In the genomic region with DNA sequence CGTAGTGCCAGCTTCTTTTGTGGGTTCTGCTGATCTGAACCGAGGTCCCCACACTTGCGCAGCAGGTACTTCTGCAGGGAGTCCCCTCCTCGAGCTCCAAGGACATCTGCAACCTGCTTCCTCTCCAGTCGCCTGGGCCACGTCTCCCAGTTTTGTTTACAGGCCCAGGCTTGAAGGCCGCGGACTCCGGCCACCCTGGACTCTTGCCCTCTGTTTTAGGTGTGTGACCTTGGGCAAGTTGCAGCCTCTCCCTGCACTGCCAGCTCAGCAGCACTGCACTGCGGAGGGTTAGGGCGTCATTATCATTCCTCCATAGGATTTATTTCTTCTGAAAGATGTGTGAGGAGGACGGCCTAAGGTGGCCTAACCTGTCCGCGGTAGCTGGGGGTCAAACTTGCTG, we compare ENCODE assay signal across 9 mouse cellular contexts. TPM values are rescaled to one million over a fixed set of nuclear protein-coding genes. Genes with fewer than 3 reads are reported as not detected.
A peak's percentile ranks its signal among the peaks of the same experiment; 100 is the strongest.
DNase-seq lines count a peak whose midpoint lies in the region; ATAC-seq and TF ChIP-seq lines count a peak whose summit lies in the region.
"Had no signal": no experiment of that assay in that cellular context is flagged by ENCODE, and none has a peak within 500 bp of the region (broad histone marks: within the 10 kb centered on the region; RNA-seq: fewer than 3 reads in every experiment).

No protein-coding gene starts in this region.

- H3K4me3 ChIP-seq in heart, embryonic 12.5 days, result no peak overlapping the region
- peak overlapping the region; percentile 64 for H3K4me3 ChIP-seq in ES-Bruce4 (ENCODE audit: low read depth, low read length)
- no peak overlapping the region for H3K4me3 ChIP-seq in embryonic facial prominence, embryonic 15.5 days (replicated peaks)
- no peak overlapping the region for H3K4me3 ChIP-seq in limb, embryonic 12.5 days (replicated peaks)
- no peak overlapping the region for H3K4me3 ChIP-seq in cerebellum, adult 2 months (replicated peaks; ENCODE audit: insufficient read depth, low read depth, low read length)
- H3K4me3 ChIP-seq: megakaryocyte, embryonic 14.5 days had no signal

- no peak for ATAC-seq in heart, embryonic 12.5 days (ENCODE audit: insufficient number of reproducible peaks, low FRiP score)
- no peak for ATAC-seq in embryonic facial prominence, embryonic 15.5 days (ENCODE audit: insufficient number of reproducible peaks, low FRiP score, low TSS enrichment, low read depth)
- no peak for ATAC-seq in limb, embryonic 12.5 days (ENCODE audit: insufficient number of reproducible peaks, insufficient read depth, low FRiP score, low TSS enrichment, low read depth)

- TF ChIP-seq EP300 in ES-Bruce4 (IDR thresholded peaks at IDR 0.05; ENCODE audit: insufficient read depth, low read depth, low read length), result no peak

- H3K9me3 ChIP-seq in heart, embryonic 12.5 days (replicated peaks), result no peaks in the 10 kb centered on the region
- no peaks in the 10 kb centered on the region for H3K9me3 ChIP-seq in ES-Bruce4 (replicated peaks; ENCODE audit: control insufficient read depth, insufficient read depth, low read length, poor library complexity, severe bottlenecking)
- no peaks in the 10 kb centered on the region for H3K9me3 ChIP-seq in embryonic facial prominence, embryonic 15.5 days (replicated peaks)
- H3K9me3 ChIP-seq in limb, embryonic 12.5 days, result no peaks in the 10 kb centered on the region

- peak overlapping the region; percentile 45 for H3K27ac ChIP-seq in heart, embryonic 12.5 days (ENCODE audit: poor library complexity, severe bottlenecking)
- H3K27ac ChIP-seq in ES-Bruce4 (ENCODE audit: insufficient read depth, low read length), result peak overlapping the region; percentile 85
- H3K27ac ChIP-seq in embryonic facial prominence, embryonic 15.5 days (replicated peaks), result 0 out of 2 replicates have a peak overlapping the region, but pooled peaks have one; percentile 22
- H3K27ac ChIP-seq in limb, embryonic 12.5 days, result 0 out of 2 replicates have a peak overlapping the region, but pooled peaks have one; percentile 0
- no peak overlapping the region for H3K27ac ChIP-seq in cerebellum, adult 2 months (ENCODE audit: insufficient read depth, low read length)

- no peak overlapping the region for H3K9ac ChIP-seq in heart, embryonic 12.5 days
- H3K9ac ChIP-seq in ES-Bruce4 (ENCODE audit: low read depth, poor library complexity, severe bottlenecking), result peak overlapping the region; percentile 80
- H3K9ac ChIP-seq in embryonic facial prominence, embryonic 15.5 days, result no peak overlapping the region
- H3K9ac ChIP-seq in limb, embryonic 12.5 days (replicated peaks), result no peak overlapping the region

- TF ChIP-seq CTCF in ES-Bruce4 (IDR thresholded peaks at IDR 0.05; ENCODE audit: low read depth, low read length), result no peak
- no peak for TF ChIP-seq CTCF in cerebellum, adult 2 months (IDR thresholded peaks at IDR 0.05; ENCODE audit: borderline replicate concordance, insufficient read depth, low read depth, low read length)

- WGBS in heart, embryonic 12.5 days, result 85% methylated on average over 14 of the region's 14 CpGs
- 77% methylated on average over 14 of the region's 14 CpGs for WGBS in embryonic facial prominence, embryonic 15.5 days
- WGBS in limb, embryonic 12.5 days, result 82% methylated on average over 14 of the region's 14 CpGs
- WGBS in cerebellum, adult 2 months, result 88% methylated on average over 14 of the region's 14 CpGs

- DNase-seq in heart, adult 11 months, result no peak
- no peak for DNase-seq in cerebellum, adult 2 months
- no peak for DNase-seq in layer of hippocampus, adult 8-10 months (ENCODE audit: low spot score in 2 of 2)
- DNase-seq in left cerebral cortex, adult 18-20 months (ENCODE audit: low spot score in 2 of 2), result no peak

- no peak for TF ChIP-seq POLR2A in ES-Bruce4 (IDR thresholded peaks at IDR 0.05; ENCODE audit: insufficient read depth, low read length)
- TF ChIP-seq POLR2A in cerebellum, adult 2 months (IDR thresholded peaks at IDR 0.05; ENCODE audit: borderline replicate concordance, insufficient read depth, low read length), result no peak

- peaks cover 51% of the 10 kb centered on the region for H3K4me1 ChIP-seq in heart, embryonic 12.5 days (replicated peaks)
- peaks cover 10% of the 10 kb centered on the region for H3K4me1 ChIP-seq in ES-Bruce4 (ENCODE audit: control insufficient read depth, insufficient read depth, low read length)
- peaks cover 19% of the 10 kb centered on the region for H3K4me1 ChIP-seq in embryonic facial prominence, embryonic 15.5 days
- H3K4me1 ChIP-seq in limb, embryonic 12.5 days (replicated peaks), result peaks cover 20% of the 10 kb centered on the region; the same call in 1 of the 2 replicates
- no peaks in the 10 kb centered on the region for H3K4me1 ChIP-seq in cerebellum, adult 2 months (ENCODE audit: control insufficient read depth, insufficient read depth, low read length)

- H3K36me3 ChIP-seq in heart, embryonic 12.5 days, result no peaks in the 10 kb centered on the region
- no peaks in the 10 kb centered on the region for H3K36me3 ChIP-seq in ES-Bruce4 (ENCODE audit: control insufficient read depth, insufficient read depth, low read length, poor library complexity, severe bottlenecking)
- H3K36me3 ChIP-seq in embryonic facial prominence, embryonic 15.5 days, result no peaks in the 10 kb centered on the region
- H3K36me3 ChIP-seq in limb, embryonic 12.5 days, result no peaks in the 10 kb centered on the region

- H3K27me3 ChIP-seq in heart, embryonic 12.5 days (replicated peaks), result no peaks in the 10 kb centered on the region
- no peaks in the 10 kb centered on the region for H3K27me3 ChIP-seq in ES-Bruce4 (ENCODE audit: control insufficient read depth, insufficient read depth, low read length, poor library complexity, severe bottlenecking)
- no peaks in the 10 kb centered on the region for H3K27me3 ChIP-seq in embryonic facial prominence, embryonic 15.5 days
- no peaks in the 10 kb centered on the region; the same call in 1 of the 2 replicates for H3K27me3 ChIP-seq in limb, embryonic 12.5 days
- no peaks in the 10 kb centered on the region for H3K27me3 ChIP-seq in cerebellum, adult 2 months (ENCODE audit: control insufficient read depth, insufficient read depth, low read length)

- H3K4me2 ChIP-seq in heart, embryonic 12.5 days, result no peak overlapping the region
- no peak overlapping the region for H3K4me2 ChIP-seq in embryonic facial prominence, embryonic 15.5 days (replicated peaks)
- no peak overlapping the region for H3K4me2 ChIP-seq in limb, embryonic 12.5 days

RNA-seq across cellular contexts. Expression of gene Pard6b, which starts 47.0 kb away (rescaled TPM):
- 13.0 and 13.2 TPM in 2 replicates for polyA plus RNA-seq in heart, embryonic 12.5 days (2016; fragmentation: Nextera tagmentation; extraction: Ambion mirVana)
- 55.0 and 55.3 TPM in 2 replicates for polyA plus RNA-seq in ES-Bruce4 (2011; ENCODE audit: insufficient read depth, insufficient read length, low read depth, missing spikeins)
- 3.6 and 4.1 TPM in 2 replicates for polyA plus RNA-seq in embryonic facial prominence, embryonic 15.5 days (2015; fragmentation: Nextera tagmentation; extraction: Ambion mirVana)
- polyA plus RNA-seq in limb, embryonic 12.5 days (2016; fragmentation: Nextera tagmentation; extraction: Ambion mirVana), result 5.4 and 6.4 TPM in 2 replicates
- 5.3 and 5.7 TPM in 2 replicates for polyA plus RNA-seq in cerebellum, adult 2 months (2012; rRNA removed)
- total RNA-seq in layer of hippocampus, adult 8-10 months (2022), result 1 to 10 TPM; 3.4 to 4.5 (median 4.1) TPM
- total RNA-seq in left cerebral cortex, adult 18-20 months (2021), result 1 to 10 TPM; 5.5 to 5.7 TPM
